In the genomic region with DNA sequence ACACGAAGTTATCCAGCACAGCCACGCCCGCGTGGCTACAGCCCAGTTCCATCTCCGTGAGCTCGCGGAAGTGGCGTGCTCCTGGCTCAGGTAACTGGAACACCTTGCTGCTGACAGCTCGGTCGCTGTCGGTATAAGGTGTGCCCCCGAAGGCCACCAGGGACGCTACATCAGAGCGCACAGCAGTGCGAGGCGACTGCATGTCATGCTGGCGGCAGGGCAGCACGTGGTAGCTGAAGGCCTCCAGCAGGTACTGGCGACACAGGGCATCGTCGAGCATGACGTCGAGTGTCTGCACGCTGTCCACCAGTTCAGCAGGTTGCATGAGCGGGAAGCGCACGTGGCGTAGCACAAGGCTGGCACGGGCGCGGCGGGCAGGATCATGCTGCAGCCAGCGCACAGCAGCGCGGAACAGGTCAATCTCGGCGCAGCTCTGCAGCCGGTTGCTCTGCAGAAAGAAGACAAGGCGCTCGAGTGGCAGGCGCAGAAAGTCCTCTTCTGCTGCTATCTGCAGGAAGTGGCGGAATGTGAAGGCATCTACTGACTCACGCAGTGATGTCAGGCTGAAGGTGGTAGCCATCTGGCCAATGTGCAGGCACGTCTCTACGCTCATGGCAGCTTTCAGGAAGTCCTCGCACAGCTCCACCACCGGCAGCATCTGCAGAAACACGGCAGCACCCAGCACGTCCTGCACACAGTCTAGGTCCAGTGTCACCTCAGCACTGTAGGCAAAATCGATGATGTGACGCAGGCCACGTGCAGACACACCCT, we compare ENCODE assay signal across 13 mouse cellular contexts. TPM values are rescaled to one million over a fixed set of nuclear protein-coding genes. Genes with fewer than 3 reads are reported as not detected.
DNase-seq lines count a peak whose midpoint lies in the region; ATAC-seq and TF ChIP-seq lines count a peak whose summit lies in the region.
"Had no signal": no experiment of that assay in that cellular context is flagged by ENCODE, and none has a peak within 500 bp of the region (broad histone marks: within the 10 kb centered on the region; RNA-seq: fewer than 3 reads in every experiment).

No protein-coding gene starts in this region.

- peak; percentile 33; the same call in 1 of the 2 replicates for TF ChIP-seq CTCF in forebrain, postnatal 0 days (IDR thresholded peaks at IDR 0.05; ENCODE audit: low read depth)

- no peak overlapping the region for H3K4me2 ChIP-seq in forebrain, postnatal 0 days (ENCODE audit: low read depth)
- no peak overlapping the region for H3K4me2 ChIP-seq in forebrain, embryonic 12.5 days
- H3K4me2 ChIP-seq in kidney, embryonic 15.5 days: no peak overlapping the region
- no peak overlapping the region for H3K4me2 ChIP-seq in kidney, embryonic 16.5 days (replicated peaks; ENCODE audit: low read depth, low read length)
- H3K4me2 ChIP-seq: liver, embryonic 13.5 days had no signal

- no peak overlapping the region for H3K27ac ChIP-seq in forebrain, postnatal 0 days (ENCODE audit: low read depth, low read length)
- H3K27ac ChIP-seq in forebrain, embryonic 12.5 days: no peak overlapping the region
- H3K27ac ChIP-seq in kidney, embryonic 15.5 days: no peak overlapping the region
- H3K27ac ChIP-seq in kidney, embryonic 16.5 days (ENCODE audit: low read length): no peak overlapping the region
- H3K27ac ChIP-seq: liver, embryonic 13.5 days had no signal

- DNase-seq in forebrain, postnatal 0 days: no peak
- DNase-seq in right cerebral cortex, adult 2 months (ENCODE audit: low spot score in 2 of 2): peak; percentile 39 to 43
- DNase-seq in right cerebral cortex, postnatal 4 days: no peak
- DNase-seq in cerebellum, postnatal 14 days: no peak
- DNase-seq in adipocyte (ENCODE audit: low spot score): no peak
- DNase-seq: adrenal gland, postnatal 25 days; cerebellum, adult 18-20 months; liver, embryonic 13.5 days had no signal

- H3K9me3 ChIP-seq in forebrain, postnatal 0 days (ENCODE audit: low read length): no peaks in the 10 kb centered on the region
- H3K9me3 ChIP-seq in forebrain, embryonic 12.5 days: no peaks in the 10 kb centered on the region
- H3K9me3 ChIP-seq in kidney, embryonic 15.5 days (replicated peaks): no peaks in the 10 kb centered on the region
- H3K9me3 ChIP-seq in kidney, embryonic 16.5 days (ENCODE audit: low read length): no peaks in the 10 kb centered on the region
- H3K9me3 ChIP-seq: liver, embryonic 13.5 days had no signal

- peaks cover 22% of the 10 kb centered on the region; the same call in 1 of the 2 replicates for H3K36me3 ChIP-seq in forebrain, postnatal 0 days (ENCODE audit: insufficient read depth)
- peaks cover 32% of the 10 kb centered on the region for H3K36me3 ChIP-seq in forebrain, embryonic 12.5 days (replicated peaks)
- peaks cover 33% of the 10 kb centered on the region for H3K36me3 ChIP-seq in kidney, embryonic 15.5 days
- peaks cover 30% of the 10 kb centered on the region for H3K36me3 ChIP-seq in kidney, embryonic 16.5 days (ENCODE audit: insufficient read depth, low read length)

- no peak overlapping the region for H3K4me3 ChIP-seq in forebrain, postnatal 0 days (ENCODE audit: low read depth, low read length)
- no peak overlapping the region for H3K4me3 ChIP-seq in forebrain, embryonic 12.5 days (replicated peaks)
- no peak overlapping the region for H3K4me3 ChIP-seq in kidney, embryonic 15.5 days (replicated peaks)
- no peak overlapping the region for H3K4me3 ChIP-seq in kidney, embryonic 16.5 days (ENCODE audit: low read length)
- H3K4me3 ChIP-seq: liver, embryonic 13.5 days had no signal

- H3K4me1 ChIP-seq in forebrain, postnatal 0 days (ENCODE audit: insufficient read depth): no peaks in the 10 kb centered on the region
- no peaks in the 10 kb centered on the region for H3K4me1 ChIP-seq in forebrain, embryonic 12.5 days
- H3K4me1 ChIP-seq in kidney, embryonic 15.5 days: peaks cover 8% of the 10 kb centered on the region; the same call in 1 of the 2 replicates
- H3K4me1 ChIP-seq in kidney, embryonic 16.5 days (ENCODE audit: insufficient read depth, low read length): no peaks in the 10 kb centered on the region

- ATAC-seq in forebrain, postnatal 0 days: 0 out of 2 replicates have a peak, but pooled peaks have one; percentile 17
- no peak for ATAC-seq in forebrain, embryonic 12.5 days (ENCODE audit: low FRiP score)
- ATAC-seq in kidney, embryonic 15.5 days (replicated peaks; ENCODE audit: low FRiP score): 0 out of 2 replicates have a peak, but pooled peaks have one; percentile 9
- no peak for ATAC-seq in kidney, embryonic 16.5 days (ENCODE audit: low FRiP score, low TSS enrichment)

- no peaks in the 10 kb centered on the region for H3K27me3 ChIP-seq in forebrain, postnatal 0 days (ENCODE audit: insufficient read depth, low read length)
- H3K27me3 ChIP-seq in forebrain, embryonic 12.5 days: peaks cover 11% of the 10 kb centered on the region; the same call in 1 of the 2 replicates
- H3K27me3 ChIP-seq in kidney, embryonic 15.5 days: no peaks in the 10 kb centered on the region
- H3K27me3 ChIP-seq in kidney, embryonic 16.5 days (ENCODE audit: insufficient read depth, low read length): no peaks in the 10 kb centered on the region

- H3K9ac ChIP-seq in forebrain, postnatal 0 days: no peak overlapping the region
- no peak overlapping the region for H3K9ac ChIP-seq in forebrain, embryonic 12.5 days
- no peak overlapping the region for H3K9ac ChIP-seq in kidney, embryonic 15.5 days
- no peak overlapping the region for H3K9ac ChIP-seq in kidney, embryonic 16.5 days (replicated peaks; ENCODE audit: low read length)
- H3K9ac ChIP-seq: liver, embryonic 13.5 days had no signal

- WGBS in forebrain, postnatal 0 days: 68% methylated on average over 52 of the region's 52 CpGs
- 69% methylated on average over 52 of the region's 52 CpGs for WGBS in forebrain, embryonic 12.5 days
- 70% methylated on average over 52 of the region's 52 CpGs for WGBS in kidney, embryonic 15.5 days
- 67% methylated on average over 52 of the region's 52 CpGs for WGBS in kidney, embryonic 16.5 days

RNA-seq across cellular contexts. Expression of a gene that starts 13.0 kb away (rescaled TPM):
- 41.2 and 51.7 TPM in 2 replicates for total RNA-seq in forebrain, postnatal 0 days (2014; rRNA removed)
- polyA plus RNA-seq in forebrain, postnatal 0 days (2015; fragmentation: Nextera tagmentation; extraction: Ambion mirVana): 43.8 and 52.9 TPM in 2 replicates
- 18.3 and 22.0 TPM in 2 replicates for polyA plus RNA-seq in forebrain, embryonic 12.5 days (2016; fragmentation: Nextera tagmentation; extraction: Ambion mirVana)
- 17.9 and 21.0 TPM in 2 replicates for polyA plus RNA-seq in kidney, embryonic 15.5 days (2015; fragmentation: Nextera tagmentation; extraction: Ambion mirVana)
- polyA plus RNA-seq in kidney, embryonic 16.5 days (2015; fragmentation: Nextera tagmentation; extraction: Ambion mirVana): 19.9 and 22.3 TPM in 2 replicates

RNA-seq across cellular contexts. Expression of a gene that starts 24.4 kb away (rescaled TPM):
- 29.9 and 34.8 TPM in 2 replicates for total RNA-seq in forebrain, postnatal 0 days (2014; rRNA removed)
- 30.8 and 35.3 TPM in 2 replicates for polyA plus RNA-seq in forebrain, postnatal 0 days (2015; fragmentation: Nextera tagmentation; extraction: Ambion mirVana)
- 18.3 and 18.6 TPM in 2 replicates for polyA plus RNA-seq in forebrain, embryonic 12.5 days (2016; fragmentation: Nextera tagmentation; extraction: Ambion mirVana)
- 20.0 and 23.5 TPM in 2 replicates for polyA plus RNA-seq in kidney, embryonic 15.5 days (2015; fragmentation: Nextera tagmentation; extraction: Ambion mirVana)
- 25.0 and 26.8 TPM in 2 replicates for polyA plus RNA-seq in kidney, embryonic 16.5 days (2015; fragmentation: Nextera tagmentation; extraction: Ambion mirVana)

RNA-seq across cellular contexts. Expression of a gene that starts 34.8 kb away (rescaled TPM):
- 96.0 and 115 TPM in 2 replicates for total RNA-seq in forebrain, postnatal 0 days (2014; rRNA removed)
- polyA plus RNA-seq in forebrain, postnatal 0 days (2015; fragmentation: Nextera tagmentation; extraction: Ambion mirVana): 147 and 150 TPM in 2 replicates
- 17.0 and 17.6 TPM in 2 replicates for polyA plus RNA-seq in forebrain, embryonic 12.5 days (2016; fragmentation: Nextera tagmentation; extraction: Ambion mirVana)
- polyA plus RNA-seq in kidney, embryonic 15.5 days (2015; fragmentation: Nextera tagmentation; extraction: Ambion mirVana): 5.9 and 6.0 TPM in 2 replicates
- 6.5 and 7.0 TPM in 2 replicates for polyA plus RNA-seq in kidney, embryonic 16.5 days (2015; fragmentation: Nextera tagmentation; extraction: Ambion mirVana)
- total RNA-seq: megakaryocyte progenitor cell, adult 5-6 weeks had no signal

RNA-seq across cellular contexts. Expression of a gene that starts 40.6 kb away (rescaled TPM):
- total RNA-seq in forebrain, postnatal 0 days (2014; rRNA removed): 6.5 and 20.9 TPM in 2 replicates
- 24.6 and 34.5 TPM in 2 replicates for polyA plus RNA-seq in forebrain, postnatal 0 days (2015; fragmentation: Nextera tagmentation; extraction: Ambion mirVana)
- polyA plus RNA-seq in forebrain, embryonic 12.5 days (2016; fragmentation: Nextera tagmentation; extraction: Ambion mirVana): 1.6 and 2.8 TPM in 2 replicates
- polyA plus RNA-seq in kidney, embryonic 15.5 days (2015; fragmentation: Nextera tagmentation; extraction: Ambion mirVana): 21.1 and 24.1 TPM in 2 replicates
- polyA plus RNA-seq in kidney, embryonic 16.5 days (2015; fragmentation: Nextera tagmentation; extraction: Ambion mirVana): 29.3 and 30.7 TPM in 2 replicates
- total RNA-seq: hematopoietic stem cell, adult 5-6 weeks; megakaryocyte progenitor cell, adult 5-6 weeks had no signal

RNA-seq across cellular contexts. Expression of a gene that starts 54.2 kb away (rescaled TPM):
- total RNA-seq in forebrain, postnatal 0 days (2014; rRNA removed): 130 and 148 TPM in 2 replicates
- polyA plus RNA-seq in forebrain, postnatal 0 days (2015; fragmentation: Nextera tagmentation; extraction: Ambion mirVana): 200 and 247 TPM in 2 replicates
- polyA plus RNA-seq in forebrain, embryonic 12.5 days (2016; fragmentation: Nextera tagmentation; extraction: Ambion mirVana): 126 and 127 TPM in 2 replicates
- 128 and 133 TPM in 2 replicates for polyA plus RNA-seq in kidney, embryonic 15.5 days (2015; fragmentation: Nextera tagmentation; extraction: Ambion mirVana)
- polyA plus RNA-seq in kidney, embryonic 16.5 days (2015; fragmentation: Nextera tagmentation; extraction: Ambion mirVana): 133 and 135 TPM in 2 replicates

Comparison
In these comparisons a context has a peak if more than half of its experiments do, and no peak if none do; other contexts are left out.
1. ATAC-seq: peak in forebrain, postnatal 0 days (single experiment) and kidney, embryonic 15.5 days (single experiment); none in forebrain, embryonic 12.5 days (single experiment) and kidney, embryonic 16.5 days (single experiment).
2. DNase-seq: peak in right cerebral cortex, adult 2 months (2 of 2); none in forebrain, postnatal 0 days (single experiment), right cerebral cortex, postnatal 4 days (single experiment), cerebellum, postnatal 14 days (0 of 2) and adipocyte (single experiment).